Mouse (Mus musculus): ENCODE results near the gene Tubg1. TPM values are rescaled to one million over a fixed set of nuclear protein-coding genes. Genes with fewer than 3 reads are reported as not detected.

Gene Tubg1
- total RNA-seq, 2 experiments from 2014 or later: 45.1 to 45.8 TPM

- DNase-seq (ENCODE audit: extremely low spot score in 1 of 2, low spot score in 2 of 2): no peak
- intact Hi-C loops (cut with DNase I): no loop called here
- Histone ChIP-seq H3K4me3 (no peak overlapping the region), H3K27ac (no peak overlapping the region)
- TF ChIP-seq CTCF (IDR thresholded peaks at IDR 0.05): no peak
Observed at GRCm38 (mm10) chr11:101131187-101131586, 11.4 kb downstream of the Tubg1 start.

- Histone ChIP-seq H3K4me3 (no peak overlapping the region), H3K27ac (no peak overlapping the region)
- intact Hi-C loops (cut with DNase I): no loop called here
- no peak for DNase-seq (ENCODE audit: extremely low spot score in 1 of 2, low spot score in 2 of 2)
- peak; percentile 26 for TF ChIP-seq CTCF (IDR thresholded peaks at IDR 0.05)
Observed at GRCm38 (mm10) chr11:101131701-101132100, 12.0 kb downstream of the Tubg1 start.

GRCm38 (mm10) chr11:101133037-101133436 lies 13.3 kb downstream of the Tubg1 start:
- Histone ChIP-seq H3K4me3 (no peak overlapping the region), H3K27ac (no peak overlapping the region)
- intact Hi-C loops (cut with DNase I): no loop called here
- no peak for TF ChIP-seq CTCF (IDR thresholded peaks at IDR 0.05)
- no peak for DNase-seq (ENCODE audit: extremely low spot score in 1 of 2, low spot score in 2 of 2)

- H3K4me3 ChIP-seq: no peak overlapping the region
- no peak for TF ChIP-seq CTCF (IDR thresholded peaks at IDR 0.05)
- DNase-seq (ENCODE audit: extremely low spot score in 1 of 2, low spot score in 2 of 2): no peak
- H3K27ac ChIP-seq: no peak overlapping the region
- intact Hi-C loops (cut with DNase I): no loop called here
Observed at GRCm38 (mm10) chr11:101134217-101134865, 14.6 kb downstream of the Tubg1 start.

GRCm38 (mm10) chr11:101137000-101137399 lies 17.3 kb downstream of the Tubg1 start:
- intact Hi-C loops (cut with DNase I): no loop called here
- no peak for TF ChIP-seq CTCF (IDR thresholded peaks at IDR 0.05)
- H3K4me3 ChIP-seq: no peak overlapping the region
- no peak for DNase-seq (ENCODE audit: extremely low spot score in 1 of 2, low spot score in 2 of 2)
- no peak overlapping the region for H3K27ac ChIP-seq

- intact Hi-C loops (cut with DNase I): no loop called here
- no peak overlapping the region for H3K27ac ChIP-seq
- no peak for DNase-seq (ENCODE audit: extremely low spot score in 1 of 2, low spot score in 2 of 2)
- no peak overlapping the region for H3K4me3 ChIP-seq
- no peak for TF ChIP-seq CTCF (IDR thresholded peaks at IDR 0.05)
Observed at GRCm38 (mm10) chr11:101138536-101139181, 18.9 kb downstream of the Tubg1 start.

- intact Hi-C loops (cut with DNase I): no loop called here
Observed at GRCm38 (mm10) chr11:101140164-101140819, 20.6 kb downstream of the Tubg1 start.

GRCm38 (mm10) chr11:101141088-101141487 lies 21.4 kb downstream of the Tubg1 start:
- TF ChIP-seq CTCF (IDR thresholded peaks at IDR 0.05): no peak
- intact Hi-C loops (cut with DNase I): no loop called here

More at GRCm38 (mm10) chr11:101140164-101140819, 20.6 kb downstream of the Tubg1 start:
- Histone ChIP-seq H3K4me3 (peak overlapping the region; percentile 40), H3K27ac (no peak overlapping the region; the same call in 1 of the 2 replicates)
- DNase-seq (ENCODE audit: extremely low spot score in 1 of 2, low spot score in 2 of 2): no peak
- TF ChIP-seq CTCF (IDR thresholded peaks at IDR 0.05): no peak

GRCm38 (mm10) chr11:101142215-101142967 lies 22.7 kb downstream of the Tubg1 start:
- no peak for DNase-seq (ENCODE audit: extremely low spot score in 1 of 2, low spot score in 2 of 2)
- Histone ChIP-seq H3K27ac (no peak overlapping the region), H3K4me3 (no peak overlapping the region)
- intact Hi-C loops (cut with DNase I): no loop called here
- no peak for TF ChIP-seq CTCF (IDR thresholded peaks at IDR 0.05)

More at GRCm38 (mm10) chr11:101141088-101141487, 21.4 kb downstream of the Tubg1 start:
- Histone ChIP-seq H3K4me3 (no peak overlapping the region), H3K27ac (no peak overlapping the region)
- DNase-seq (ENCODE audit: extremely low spot score in 1 of 2, low spot score in 2 of 2): no peak

GRCm38 (mm10) chr11:101143338-101144225 lies 23.8 kb downstream of the Tubg1 start:
- no peak for TF ChIP-seq CTCF (IDR thresholded peaks at IDR 0.05)
- Histone ChIP-seq H3K4me3 (peak overlapping the region; percentile 39), H3K27ac (peak overlapping the region; percentile 40)
- intact Hi-C loops (cut with DNase I): no loop called here
- DNase-seq (ENCODE audit: extremely low spot score in 1 of 2, low spot score in 2 of 2): peak in 1 of 2 experiments; percentile 40

GRCm38 (mm10) chr11:101146377-101146776 lies 26.6 kb downstream of the Tubg1 start:
- no peak for TF ChIP-seq CTCF (IDR thresholded peaks at IDR 0.05)
- DNase-seq (ENCODE audit: extremely low spot score in 1 of 2, low spot score in 2 of 2): peak in 1 of 2 experiments; percentile 57
- intact Hi-C loops (cut with DNase I): no loop called here
- Histone ChIP-seq H3K27ac (no peak overlapping the region), H3K4me3 (no peak overlapping the region)
